Mouse (Mus musculus) hindbrain, embryonic 11.5 days (tissue): ENCODE measurements at regions not wholly inside any gene's neighbourhood (a gene's known extent, or its start where the extent isn't known, plus 50 kb on each side); places are given as distances from the start of the nearest gene placed in this dataset.

ENCODE experiments used
- ATAC-seq: fragments of 200-750 bp; cut with Nextera tagmentation; 2 replicates; pipeline ENCODE4 v1.8.0; 2017; ENCODE audit warnings: mild to moderate bottlenecking, moderate TSS enrichment, moderate library complexity; ENCODE audit not compliant: low FRiP score
- DNase-seq: peaks from one replicate; pipeline ENCODE4 v3.0.0-alpha.2; 2015; ENCODE audit warnings: low spot score
- H3K27ac ChIP-seq: fragments of 300-500 bp; sonication (generic); 2 replicates; pipeline ENCODE4 v1.5.1; 2014; ENCODE audit warnings: mild to moderate bottlenecking, low read depth, low read length
- H3K27me3 ChIP-seq: fragments of 300-500 bp; sonication (generic); 2 replicates; pipeline ENCODE4 v1.6.1; 2014; ENCODE audit warnings: mild to moderate bottlenecking, low read length, moderate library complexity, mixed read lengths; ENCODE audit not compliant: control insufficient read depth, insufficient read depth
- H3K36me3 ChIP-seq: fragments of 300-500 bp; sonication (generic); 2 replicates; pipeline ENCODE4 v1.6.1; 2014; ENCODE audit warnings: mild to moderate bottlenecking, low read length, moderate library complexity, mixed read lengths; ENCODE audit not compliant: control insufficient read depth, insufficient read depth
- H3K4me1 ChIP-seq: fragments of 300-500 bp; sonication (generic); replicated peaks from 2 replicates; pipeline ENCODE4 v1.6.1; 2014; ENCODE audit warnings: low read length, mixed read lengths; ENCODE audit not compliant: control insufficient read depth, insufficient read depth
- H3K4me2 ChIP-seq: fragments of 300-500 bp; sonication (generic); replicated peaks from 2 replicates; pipeline ENCODE4 v1.6.1; 2014; ENCODE audit warnings: mild to moderate bottlenecking, low read depth, low read length
- H3K4me3 ChIP-seq: fragments of 300-500 bp; sonication (generic); 2 replicates; pipeline ENCODE4 v1.5.1; 2014; ENCODE audit warnings: low read depth, low read length
- H3K9ac ChIP-seq: fragments of 300-500 bp; sonication (generic); 2 replicates; pipeline ENCODE4 v1.6.1; 2014; ENCODE audit warnings: low read depth, low read length
- H3K9me3 ChIP-seq: fragments of 300-500 bp; sonication (generic); 2 replicates; pipeline ENCODE4 v1.6.1; 2016; ENCODE audit warnings: low read length; ENCODE audit not compliant: control insufficient read depth
- WGBS: fragments of 180-500 bp; shearing (Covaris S2); extraction: QIAGEN DNeasy Blood & Tissue Kit; methylation state at CpG from one replicate; pipeline ENCODE4 v1.1.7; 2014; 5-methylcytosine and 5-hydroxymethylcytosine counted together

- DNase-seq (no peak), ATAC-seq (no peak)
- Histone ChIP-seq H3K36me3 (no peaks in the 10 kb centered on the region), H3K4me1 (no peaks in the 10 kb centered on the region), H3K4me3 (no peak overlapping the region), H3K27ac (no peak overlapping the region), H3K9me3 (no peaks in the 10 kb centered on the region), H3K4me2 (no peak overlapping the region), H3K9ac (no peak overlapping the region), H3K27me3 (no peaks in the 10 kb centered on the region)
- WGBS: 84% methylated on average over 1 of the region's 1 CpGs
Observed at GRCm38 (mm10) chr11:40402249-40402648, 292.8 kb downstream of the Mat2b start.

- no peaks in the 10 kb centered on the region for H3K4me1 ChIP-seq
- no peak overlapping the region for H3K27ac ChIP-seq
- peak; percentile 89 for ATAC-seq
- no peaks in the 10 kb centered on the region for H3K27me3 ChIP-seq
- no peaks in the 10 kb centered on the region for H3K9me3 ChIP-seq
- H3K4me2 ChIP-seq: no peak overlapping the region
- no peak overlapping the region for H3K4me3 ChIP-seq
- H3K9ac ChIP-seq: no peak overlapping the region
- DNase-seq: peak; percentile 29
- H3K36me3 ChIP-seq: no peaks in the 10 kb centered on the region
- WGBS: 50% methylated on average over 9 of the region's 9 CpGs
Observed at GRCm38 (mm10) chr11:40397453-40398104, 297.4 kb downstream of the Mat2b start.

GRCm38 (mm10) chr11:40395331-40395730 lies 299.7 kb downstream of the Mat2b start:
- H3K4me1 ChIP-seq: no peaks in the 10 kb centered on the region
- DNase-seq (no peak), ATAC-seq (no peak)
- H3K4me2 ChIP-seq: no peak overlapping the region
- H3K36me3 ChIP-seq: no peaks in the 10 kb centered on the region
- no peaks in the 10 kb centered on the region for H3K27me3 ChIP-seq
- no peak overlapping the region for H3K9ac ChIP-seq
- H3K4me3 ChIP-seq: no peak overlapping the region
- 78% methylated on average over 11 of the region's 11 CpGs for WGBS
- H3K27ac ChIP-seq: no peak overlapping the region
- H3K9me3 ChIP-seq: no peaks in the 10 kb centered on the region

- no peak overlapping the region for H3K4me2 ChIP-seq
- no peaks in the 10 kb centered on the region for H3K36me3 ChIP-seq
- no peaks in the 10 kb centered on the region for H3K9me3 ChIP-seq
- H3K4me1 ChIP-seq: no peaks in the 10 kb centered on the region
- no peak for ATAC-seq
- WGBS: 24% methylated on average over 7 of the region's 7 CpGs
- peak; percentile 15 for DNase-seq
- no peaks in the 10 kb centered on the region for H3K27me3 ChIP-seq
- H3K9ac ChIP-seq: no peak overlapping the region
- no peak overlapping the region for H3K4me3 ChIP-seq
- H3K27ac ChIP-seq: peak overlapping the region; percentile 30; the same call in 1 of the 2 replicates
Observed at GRCm38 (mm10) chr11:40394864-40395266, 300.1 kb downstream of the Mat2b start.

- H3K4me1 ChIP-seq: no peaks in the 10 kb centered on the region
- H3K4me2 ChIP-seq: no peak overlapping the region
- H3K4me3 ChIP-seq: no peak overlapping the region
- H3K36me3 ChIP-seq: no peaks in the 10 kb centered on the region
- no peaks in the 10 kb centered on the region for H3K27me3 ChIP-seq
- DNase-seq (peak; percentile 10), ATAC-seq (peak; percentile 41; the same call in 1 of the 2 replicates)
- H3K27ac ChIP-seq: no peak overlapping the region
- no peaks in the 10 kb centered on the region for H3K9me3 ChIP-seq
- no peak overlapping the region for H3K9ac ChIP-seq
- 64% methylated on average over 4 of the region's 4 CpGs for WGBS
Observed at GRCm38 (mm10) chr11:40394283-40394758, 300.7 kb downstream of the Mat2b start.

- Histone ChIP-seq H3K4me1 (no peaks in the 10 kb centered on the region), H3K36me3 (no peaks in the 10 kb centered on the region), H3K9me3 (no peaks in the 10 kb centered on the region), H3K27ac (no peak overlapping the region), H3K4me2 (no peak overlapping the region), H3K9ac (no peak overlapping the region), H3K27me3 (no peaks in the 10 kb centered on the region), H3K4me3 (no peak overlapping the region)
- ATAC-seq (no peak), DNase-seq (no peak)
- 67% methylated on average over 3 of the region's 3 CpGs for WGBS
Observed at GRCm38 (mm10) chr11:40380696-40381095, 314.3 kb downstream of the Mat2b start.

- H3K4me2 ChIP-seq: no peak overlapping the region
- H3K27ac ChIP-seq: no peak overlapping the region
- ATAC-seq (no peak), DNase-seq (no peak)
- H3K27me3 ChIP-seq: no peaks in the 10 kb centered on the region
- H3K36me3 ChIP-seq: no peaks in the 10 kb centered on the region
- H3K4me3 ChIP-seq: no peak overlapping the region
- no peaks in the 10 kb centered on the region for H3K9me3 ChIP-seq
- WGBS: 85% methylated on average over 2 of the region's 2 CpGs
- no peak overlapping the region for H3K9ac ChIP-seq
- no peaks in the 10 kb centered on the region for H3K4me1 ChIP-seq
Observed at GRCm38 (mm10) chr11:40371696-40372095, 323.3 kb downstream of the Mat2b start.

GRCm38 (mm10) chr11:40366573-40366972 lies 328.4 kb downstream of the Mat2b start:
- no peak overlapping the region for H3K4me3 ChIP-seq
- DNase-seq (no peak), ATAC-seq (no peak)
- no peak overlapping the region for H3K4me2 ChIP-seq
- no peaks in the 10 kb centered on the region for H3K27me3 ChIP-seq
- no peaks in the 10 kb centered on the region for H3K9me3 ChIP-seq
- H3K36me3 ChIP-seq: no peaks in the 10 kb centered on the region
- H3K27ac ChIP-seq: no peak overlapping the region
- no peak overlapping the region for H3K9ac ChIP-seq
- H3K4me1 ChIP-seq: no peaks in the 10 kb centered on the region

GRCm38 (mm10) chr11:40362530-40363185 lies 332.3 kb downstream of the Mat2b start:
- Histone ChIP-seq H3K9ac (no peak overlapping the region), H3K4me3 (no peak overlapping the region), H3K4me2 (no peak overlapping the region), H3K27me3 (no peaks in the 10 kb centered on the region), H3K36me3 (no peaks in the 10 kb centered on the region), H3K9me3 (no peaks in the 10 kb centered on the region), H3K27ac (no peak overlapping the region), H3K4me1 (no peaks in the 10 kb centered on the region)
- 39% methylated on average over 2 of the region's 2 CpGs for WGBS
- DNase-seq (peak; percentile 9), ATAC-seq (0 out of 2 replicates have a peak, but pooled peaks have one; percentile 45)
